Mouse (Mus musculus): Measurements from ENCODE around the gene Hdac9. TPM values are rescaled to one million over a fixed set of nuclear protein-coding genes. Genes with fewer than 3 reads are reported as not detected.

Hdac9 gene
- polyA plus RNA-seq, 1 experiment from 2014 or later: 6.7 TPM

DNA sequence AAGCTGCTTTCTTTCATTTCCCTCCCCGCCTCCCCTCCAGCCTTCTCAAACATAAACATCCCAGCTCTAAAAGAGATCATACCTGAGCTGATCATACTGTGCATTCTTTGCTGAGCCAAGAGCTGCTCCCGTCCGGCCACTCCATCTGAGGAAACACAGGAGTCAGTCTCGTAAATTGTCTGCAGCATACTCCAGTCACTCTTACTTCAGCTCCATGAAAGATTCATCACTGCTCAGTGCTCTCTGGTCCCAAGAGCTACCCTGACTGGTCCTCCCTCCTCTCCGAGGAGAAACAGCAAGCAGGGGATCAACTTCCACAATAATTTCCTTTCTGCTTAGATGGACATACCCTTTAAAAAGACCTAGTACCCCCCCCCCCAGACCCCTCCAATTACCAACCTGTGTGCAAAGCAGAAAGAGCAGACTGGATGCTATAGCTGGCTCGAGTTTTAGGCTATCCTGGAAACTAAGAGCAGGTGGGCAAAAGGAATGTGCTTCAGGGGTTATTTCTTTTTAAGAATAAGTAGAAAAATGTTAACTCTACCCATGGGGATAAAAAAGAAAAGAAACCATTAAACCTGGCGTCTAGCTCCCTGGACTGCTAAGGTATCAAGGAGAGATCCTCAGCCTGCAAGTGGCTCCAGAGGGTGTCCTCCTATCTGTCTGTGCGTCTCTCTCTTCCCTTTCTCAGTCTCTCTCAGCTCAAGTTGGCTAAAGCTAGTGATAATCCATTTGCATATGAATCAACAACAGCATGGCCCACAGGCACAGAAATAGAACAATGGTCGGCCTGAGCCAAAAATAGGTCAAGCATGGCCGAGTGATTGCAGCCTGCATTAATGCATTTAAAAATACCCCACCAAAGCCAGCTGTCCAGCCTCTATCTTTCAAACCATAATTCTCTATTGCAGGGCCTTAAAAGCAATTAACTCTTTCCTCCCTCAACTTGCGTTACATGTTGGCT is 388.4 kb downstream of the Hdac9 start:
- Histone ChIP-seq H3K9me3 (replicated peaks; ENCODE audit: control insufficient read depth, low read length) (no peaks in the 10 kb centered on the region), H3K9ac (replicated peaks; ENCODE audit: low read length) (no peak overlapping the region), H3K4me3 (ENCODE audit: low read depth, low read length) (0 out of 2 replicates have a peak overlapping the region, but pooled peaks have one; percentile 0), H3K4me2 (ENCODE audit: low read depth, low read length) (peak overlapping the region; percentile 19), H3K27me3 (ENCODE audit: control insufficient read depth, insufficient read depth, low read length) (no peaks in the 10 kb centered on the region), H3K4me1 (ENCODE audit: control insufficient read depth, insufficient read depth, low read length) (no peaks in the 10 kb centered on the region), H3K27ac (replicated peaks; ENCODE audit: low read depth, low read length) (no peak overlapping the region), H3K36me3 (replicated peaks; ENCODE audit: control insufficient read depth, insufficient read depth, low read depth, low read length) (no peaks in the 10 kb centered on the region)
- ATAC-seq (replicated peaks; ENCODE audit: insufficient number of reproducible peaks, low FRiP score, low TSS enrichment, low read depth) (peak; percentile 77), DNase-seq (ENCODE audit: low spot score) (peak; percentile 17)
- WGBS: 13% methylated on average over 11 of the region's 11 CpGs

DNA sequence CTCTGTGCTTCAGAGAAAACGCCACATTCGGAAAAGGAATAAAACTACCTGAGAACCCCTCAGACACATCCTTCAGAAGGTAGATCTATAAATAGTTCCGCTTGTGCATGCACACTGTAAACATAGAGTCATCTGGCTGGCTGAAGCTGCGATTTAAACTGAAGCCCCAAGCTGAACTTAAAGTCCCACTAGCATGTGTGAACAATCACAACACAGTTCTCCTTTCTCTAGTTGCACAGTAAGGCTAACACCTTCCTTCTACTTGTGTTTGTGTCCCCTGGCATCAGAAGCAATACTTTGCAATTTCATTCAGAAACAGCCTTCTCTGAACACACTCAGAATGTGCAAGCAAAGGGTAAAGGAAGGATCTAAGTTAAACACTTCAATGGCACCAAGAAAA is 389.1 kb downstream of the Hdac9 start:
- 46% methylated on average over 4 of the region's 4 CpGs for WGBS
- no peaks in the 10 kb centered on the region for H3K4me1 ChIP-seq (ENCODE audit: control insufficient read depth, insufficient read depth, low read length)
- DNase-seq (ENCODE audit: low spot score) (peak; percentile 11), ATAC-seq (replicated peaks; ENCODE audit: insufficient number of reproducible peaks, low FRiP score, low TSS enrichment, low read depth) (no peak)
- no peaks in the 10 kb centered on the region for H3K36me3 ChIP-seq (replicated peaks; ENCODE audit: control insufficient read depth, insufficient read depth, low read depth, low read length)
- H3K4me2 ChIP-seq (ENCODE audit: low read depth, low read length): no peak overlapping the region; the same call in 1 of the 2 replicates
- H3K27me3 ChIP-seq (ENCODE audit: control insufficient read depth, insufficient read depth, low read length): no peaks in the 10 kb centered on the region
- no peak overlapping the region for H3K9ac ChIP-seq (replicated peaks; ENCODE audit: low read length)
- H3K9me3 ChIP-seq (replicated peaks; ENCODE audit: control insufficient read depth, low read length): no peaks in the 10 kb centered on the region
- no peak overlapping the region for H3K4me3 ChIP-seq (ENCODE audit: low read depth, low read length)
- no peak overlapping the region for H3K27ac ChIP-seq (replicated peaks; ENCODE audit: low read depth, low read length)

- H3K4me1 ChIP-seq (ENCODE audit: control insufficient read depth, insufficient read depth, low read length): no peaks in the 10 kb centered on the region
- no peak overlapping the region for H3K27ac ChIP-seq (replicated peaks; ENCODE audit: low read depth, low read length)
- no peaks in the 10 kb centered on the region for H3K9me3 ChIP-seq (replicated peaks; ENCODE audit: control insufficient read depth, low read length)
- H3K4me3 ChIP-seq (ENCODE audit: low read depth, low read length): no peak overlapping the region
- no peaks in the 10 kb centered on the region for H3K27me3 ChIP-seq (ENCODE audit: control insufficient read depth, insufficient read depth, low read length)
- no peak overlapping the region for H3K4me2 ChIP-seq (ENCODE audit: low read depth, low read length)
- WGBS: 84% methylated on average over 2 of the region's 2 CpGs
- ATAC-seq (replicated peaks; ENCODE audit: insufficient number of reproducible peaks, low FRiP score, low TSS enrichment, low read depth): no peak
- no peak overlapping the region for H3K9ac ChIP-seq (replicated peaks; ENCODE audit: low read length)
- no peak for DNase-seq (ENCODE audit: low spot score)
- H3K36me3 ChIP-seq (replicated peaks; ENCODE audit: control insufficient read depth, insufficient read depth, low read depth, low read length): no peaks in the 10 kb centered on the region
Measured at GRCm38 (mm10) chr12:34521468-34521867, 395.4 kb downstream of the Hdac9 start.

- 71% methylated on average over 6 of the region's 6 CpGs for WGBS
- no peaks in the 10 kb centered on the region for H3K27me3 ChIP-seq (ENCODE audit: control insufficient read depth, insufficient read depth, low read length)
- no peak for DNase-seq (ENCODE audit: low spot score)
- no peaks in the 10 kb centered on the region for H3K4me1 ChIP-seq (ENCODE audit: control insufficient read depth, insufficient read depth, low read length)
- H3K9ac ChIP-seq (replicated peaks; ENCODE audit: low read length): no peak overlapping the region
- H3K27ac ChIP-seq (replicated peaks; ENCODE audit: low read depth, low read length): no peak overlapping the region
- no peak overlapping the region for H3K4me2 ChIP-seq (ENCODE audit: low read depth, low read length)
- no peak for ATAC-seq (replicated peaks; ENCODE audit: insufficient number of reproducible peaks, low FRiP score, low TSS enrichment, low read depth)
- no peak overlapping the region for H3K4me3 ChIP-seq (ENCODE audit: low read depth, low read length)
- no peaks in the 10 kb centered on the region for H3K9me3 ChIP-seq (replicated peaks; ENCODE audit: control insufficient read depth, low read length)
- H3K36me3 ChIP-seq (replicated peaks; ENCODE audit: control insufficient read depth, insufficient read depth, low read depth, low read length): no peaks in the 10 kb centered on the region
Measured at GRCm38 (mm10) chr12:34516769-34517562, 399.9 kb downstream of the Hdac9 start.

DNA sequence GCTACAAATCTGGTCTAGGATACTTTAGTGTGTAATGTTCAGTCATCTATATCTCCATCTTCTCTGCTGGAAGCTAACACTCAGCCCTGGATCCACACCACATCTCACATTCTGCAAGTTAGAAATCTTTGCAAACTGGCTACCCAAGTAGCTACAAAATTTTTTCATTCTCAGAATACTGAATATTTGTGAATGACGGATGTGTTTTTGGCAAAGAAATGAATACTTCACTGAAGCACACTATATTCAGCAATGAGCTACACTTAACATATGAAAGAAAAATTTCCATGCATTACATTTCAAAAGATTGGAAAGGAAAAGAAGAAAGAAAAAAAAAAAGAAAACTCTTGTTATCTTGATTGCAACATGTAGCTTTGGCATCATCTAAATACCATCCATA is 410.6 kb downstream of the Hdac9 start:
- H3K27me3 ChIP-seq (ENCODE audit: control insufficient read depth, insufficient read depth, low read length): no peaks in the 10 kb centered on the region
- 93% methylated on average over 1 of the region's 1 CpGs for WGBS

DNA sequence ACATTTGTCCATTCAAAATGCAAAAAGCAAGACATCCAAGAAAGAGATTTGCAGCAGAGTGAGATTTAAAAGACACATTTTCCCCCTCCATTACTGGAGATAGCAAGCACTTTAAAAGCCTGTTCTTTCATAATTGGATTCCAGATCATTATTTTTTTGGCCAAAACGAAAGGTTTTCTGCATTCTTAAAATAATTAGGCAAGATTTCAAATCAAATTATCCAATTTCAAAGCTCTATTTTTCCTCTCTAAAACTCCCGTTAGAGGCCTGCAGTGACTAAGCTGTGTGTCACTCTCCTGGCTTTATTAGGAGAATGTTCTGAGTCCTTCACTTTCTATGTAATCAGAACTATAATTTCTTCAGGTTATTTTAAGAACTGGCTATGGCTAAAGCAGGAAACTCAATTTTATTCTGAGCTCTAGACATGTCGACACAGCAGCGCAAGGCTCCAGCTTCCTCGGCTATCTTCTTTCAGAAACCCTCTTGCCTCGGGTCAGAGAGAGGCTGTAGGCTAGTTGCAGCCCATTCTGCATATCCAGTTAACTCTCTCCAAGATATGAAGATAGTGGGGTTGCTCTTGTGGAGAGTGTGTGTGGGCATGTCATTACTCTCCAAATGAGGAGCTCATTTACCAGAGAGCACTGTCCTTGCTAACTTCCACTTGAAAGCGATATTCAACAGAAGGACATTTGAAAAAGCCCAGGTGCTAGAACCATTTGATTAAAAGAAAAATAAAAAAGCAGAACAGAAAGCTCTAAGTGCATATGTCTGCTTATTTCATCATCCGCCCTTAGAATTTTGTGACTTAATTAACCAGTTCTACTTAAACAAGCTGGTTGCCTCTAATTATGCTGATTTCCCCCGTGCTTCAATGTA is 417.9 kb downstream of the Hdac9 start:
- Histone ChIP-seq H3K9ac (replicated peaks; ENCODE audit: low read length) (no peak overlapping the region), H3K27ac (replicated peaks; ENCODE audit: low read depth, low read length) (no peak overlapping the region), H3K27me3 (ENCODE audit: control insufficient read depth, insufficient read depth, low read length) (no peaks in the 10 kb centered on the region), H3K36me3 (replicated peaks; ENCODE audit: control insufficient read depth, insufficient read depth, low read depth, low read length) (no peaks in the 10 kb centered on the region), H3K4me1 (ENCODE audit: control insufficient read depth, insufficient read depth, low read length) (no peaks in the 10 kb centered on the region), H3K4me3 (ENCODE audit: low read depth, low read length) (no peak overlapping the region), H3K9me3 (replicated peaks; ENCODE audit: control insufficient read depth, low read length) (no peaks in the 10 kb centered on the region), H3K4me2 (ENCODE audit: low read depth, low read length) (no peak overlapping the region)
- 52% methylated on average over 9 of the region's 9 CpGs for WGBS
- DNase-seq (ENCODE audit: low spot score) (peak; percentile 9), ATAC-seq (replicated peaks; ENCODE audit: insufficient number of reproducible peaks, low FRiP score, low TSS enrichment, low read depth) (no peak)

More for the DNA sequence above, 410.6 kb downstream of the Hdac9 start:
- DNase-seq (ENCODE audit: low spot score): no peak
- Histone ChIP-seq H3K9me3 (replicated peaks; ENCODE audit: control insufficient read depth, low read length) (no peaks in the 10 kb centered on the region), H3K4me3 (ENCODE audit: low read depth, low read length) (no peak overlapping the region), H3K9ac (replicated peaks; ENCODE audit: low read length) (no peak overlapping the region), H3K27ac (replicated peaks; ENCODE audit: low read depth, low read length) (no peak overlapping the region), H3K4me1 (ENCODE audit: control insufficient read depth, insufficient read depth, low read length) (no peaks in the 10 kb centered on the region), H3K4me2 (ENCODE audit: low read depth, low read length) (no peak overlapping the region), H3K36me3 (replicated peaks; ENCODE audit: control insufficient read depth, insufficient read depth, low read depth, low read length) (no peaks in the 10 kb centered on the region)
- ATAC-seq (replicated peaks; ENCODE audit: insufficient number of reproducible peaks, low FRiP score, low TSS enrichment, low read depth): no peak

- Histone ChIP-seq H3K4me1 (ENCODE audit: control insufficient read depth, insufficient read depth, low read length) (no peaks in the 10 kb centered on the region), H3K36me3 (replicated peaks; ENCODE audit: control insufficient read depth, insufficient read depth, low read depth, low read length) (no peaks in the 10 kb centered on the region), H3K9ac (replicated peaks; ENCODE audit: low read length) (no peak overlapping the region), H3K9me3 (replicated peaks; ENCODE audit: control insufficient read depth, low read length) (no peaks in the 10 kb centered on the region), H3K27ac (replicated peaks; ENCODE audit: low read depth, low read length) (no peak overlapping the region), H3K4me2 (ENCODE audit: low read depth, low read length) (no peak overlapping the region), H3K4me3 (ENCODE audit: low read depth, low read length) (no peak overlapping the region), H3K27me3 (ENCODE audit: control insufficient read depth, insufficient read depth, low read length) (no peaks in the 10 kb centered on the region)
- WGBS: 62% methylated on average over 8 of the region's 8 CpGs
- ATAC-seq (replicated peaks; ENCODE audit: insufficient number of reproducible peaks, low FRiP score, low TSS enrichment, low read depth): no peak
- DNase-seq (ENCODE audit: low spot score): no peak
Measured at GRCm38 (mm10) chr12:34498331-34498730, 418.6 kb downstream of the Hdac9 start.
